Mouse (Mus musculus) MEL (cell line): ENCODE results near the gene Lpin1.

ENCODE experiments used
- BHLHE40 ChIP-seq: IDR thresholded peaks from 2 replicates; pipeline ENCODE4 v1.6.1; 2012; ENCODE audit warnings: low read depth, mild to moderate bottlenecking, inconsistent platforms, low read length, improper control_type of control experiment, borderline replicate concordance
- CHD2 ChIP-seq: IDR thresholded peaks from 2 replicates; pipeline ENCODE4 v1.6.1; 2011; ENCODE audit warnings: low read length, improper control_type of control experiment
- CTCF ChIP-seq, 3 experiments: IDR thresholded peaks in 2 of 3; conservative IDR thresholded peaks in 1 of 3; 2 replicates each; pipeline ENCODE4 v1.5.1; 2011 to 2012; ENCODE audit warnings: low read length in 3 of 3, low read depth in 2 of 3, mild to moderate bottlenecking in 2 of 3, improper control_type of control experiment in 1 of 3, inconsistent platforms in 1 of 3, mixed read lengths in 1 of 3, moderate library complexity in 1 of 3; ENCODE audit not compliant: control insufficient read depth in 1 of 3, insufficient read depth in 1 of 3, poor library complexity in 1 of 3, severe bottlenecking in 1 of 3
- HCFC1 ChIP-seq: IDR thresholded peaks from 2 replicates; pipeline ENCODE4 v1.6.1; 2012; ENCODE audit warnings: low read depth, mild to moderate bottlenecking, inconsistent platforms, low read length, improper control_type of control experiment, moderate library complexity
- MAX ChIP-seq: IDR thresholded peaks from 2 replicates; pipeline ENCODE4 v1.6.1; 2011; ENCODE audit warnings: low read length, improper control_type of control experiment
- MEF2A ChIP-seq: IDR thresholded peaks from 2 replicates; pipeline ENCODE4 v1.6.1; 2014; ENCODE audit warnings: low read depth, mild to moderate bottlenecking, inconsistent platforms, low read length, improper control_type of control experiment; ENCODE audit not compliant: poor library complexity, insufficient replicate concordance, severe bottlenecking; ENCODE audit errors: extremely low read depth
- MYC ChIP-seq: IDR thresholded peaks from 2 replicates; pipeline ENCODE4 v1.6.1; 2011; ENCODE audit warnings: low read depth, mild to moderate bottlenecking, low read length, improper control_type of control experiment, moderate library complexity
- NRF1 ChIP-seq: IDR thresholded peaks from 2 replicates; pipeline ENCODE4 v1.6.1; 2014; ENCODE audit warnings: low read depth, mild to moderate bottlenecking, inconsistent platforms, low read length, improper control_type of control experiment, moderate library complexity; ENCODE audit not compliant: poor library complexity, insufficient read depth, severe bottlenecking
- POLR2A ChIP-seq, 2 experiments: IDR thresholded peaks; 2 replicates each; pipeline ENCODE4 v1.6.1; 2011 to 2012; ENCODE audit warnings: low read length in 2 of 2, mild to moderate bottlenecking in 2 of 2, control low read depth in 1 of 2, improper control_type of control experiment in 1 of 2, low read depth in 1 of 2, moderate library complexity in 1 of 2; ENCODE audit not compliant: control insufficient read depth in 1 of 2, insufficient read depth in 1 of 2, poor library complexity in 1 of 2
- TBP ChIP-seq: IDR thresholded peaks from 2 replicates; pipeline ENCODE4 v1.8.0; 2011; ENCODE audit warnings: low read depth, low read length, improper control_type of control experiment
- USF1 ChIP-seq: IDR thresholded peaks from 2 replicates; pipeline ENCODE4 v1.6.1; 2014; ENCODE audit warnings: low read depth, mild to moderate bottlenecking, inconsistent platforms, low read length, improper control_type of control experiment, moderate library complexity
- ZC3H11A ChIP-seq: IDR thresholded peaks from 2 replicates; pipeline ENCODE4 v1.6.1; 2012; ENCODE audit warnings: low read depth, mild to moderate bottlenecking, inconsistent platforms, low read length, improper control_type of control experiment
- ZMIZ1 ChIP-seq: IDR thresholded peaks from 2 replicates; pipeline ENCODE4 v1.6.1; 2012; ENCODE audit warnings: low read depth, mild to moderate bottlenecking, inconsistent platforms, low read length, improper control_type of control experiment, moderate library complexity

DNA sequence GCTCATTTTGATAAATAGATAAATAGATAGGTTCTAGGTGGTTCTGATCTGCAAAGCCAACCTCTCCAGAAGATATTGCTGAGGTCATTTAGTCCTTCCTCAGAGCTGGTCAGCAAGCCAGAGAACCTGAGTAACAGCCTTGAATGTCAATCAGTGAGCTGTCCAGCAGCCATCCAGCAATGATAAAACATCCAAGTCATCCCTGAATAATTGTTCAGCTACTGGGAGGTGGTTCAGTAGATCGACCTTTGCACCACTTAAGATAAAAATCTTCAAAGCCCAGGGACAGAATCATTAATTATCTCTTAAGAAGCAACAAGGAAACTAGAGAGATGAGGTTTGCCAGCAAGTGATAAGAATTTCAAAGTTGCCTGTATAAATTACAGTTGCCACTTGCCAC, 10.4 kb downstream of the Lpin1 start:
- no peak for TF ChIP-seq BHLHE40
- no peak for TF ChIP-seq TBP
- no peak for TF ChIP-seq MYC
- TF ChIP-seq CTCF (IDR thresholded peaks at IDR 0.05 in 2 of 3, conservative IDR thresholded peaks at IDR 0.05 in 1 of 3; ENCODE audit: control insufficient read depth in 1 of 3, insufficient read depth in 1 of 3, low read depth in 2 of 3, low read length in 3 of 3, poor library complexity in 1 of 3, severe bottlenecking in 1 of 3), result no peak
- no peak for TF ChIP-seq USF1
- TF ChIP-seq ZMIZ1, result no peak
- no peak for TF ChIP-seq POLR2A (IDR thresholded peaks at IDR 0.05; ENCODE audit: control insufficient read depth in 1 of 2, insufficient read depth in 1 of 2, low read depth in 1 of 2, low read length in 2 of 2, poor library complexity in 1 of 2)
- no peak for TF ChIP-seq CHD2
- no peak for TF ChIP-seq NRF1
- no peak for TF ChIP-seq HCFC1
- no peak for TF ChIP-seq MEF2A
- TF ChIP-seq ZC3H11A, result no peak
- no peak for TF ChIP-seq MAX
